Mouse (Mus musculus) embryo, embryonic 10.5 days (tissue): ENCODE measurements at regions not wholly inside any gene's neighbourhood (a gene's known extent, or its start where the extent isn't known, plus 50 kb on each side); places are given as distances from the start of the nearest gene placed in this dataset.
A peak's percentile ranks its signal among the peaks of the same experiment; 100 is the strongest.

ENCODE experiments used
- DNase-seq: peaks from one replicate; pipeline ENCODE4 v3.0.0-alpha.2; 2015; ENCODE audit warnings: low spot score

DNA sequence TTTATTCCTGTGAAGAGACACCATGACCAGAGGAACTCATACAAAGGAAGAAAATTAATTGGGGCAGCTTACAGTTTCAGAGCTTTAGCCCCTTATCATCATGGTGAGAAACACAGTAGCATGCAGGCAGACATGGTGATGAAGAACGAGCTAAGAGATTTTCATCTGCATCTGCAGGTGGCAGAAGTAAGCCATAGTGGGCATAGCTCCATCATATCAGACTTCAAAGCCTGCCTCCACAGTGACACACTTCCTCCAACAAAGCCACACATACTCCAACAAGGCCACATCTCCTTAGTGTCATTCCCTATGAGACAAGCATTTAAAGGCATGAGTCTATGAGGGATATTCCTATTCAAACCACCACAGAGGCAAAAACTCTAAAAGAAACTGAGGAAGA lies 800.7 kb upstream of the Pcdh9 start:
- DNase-seq, result no peak

DNA sequence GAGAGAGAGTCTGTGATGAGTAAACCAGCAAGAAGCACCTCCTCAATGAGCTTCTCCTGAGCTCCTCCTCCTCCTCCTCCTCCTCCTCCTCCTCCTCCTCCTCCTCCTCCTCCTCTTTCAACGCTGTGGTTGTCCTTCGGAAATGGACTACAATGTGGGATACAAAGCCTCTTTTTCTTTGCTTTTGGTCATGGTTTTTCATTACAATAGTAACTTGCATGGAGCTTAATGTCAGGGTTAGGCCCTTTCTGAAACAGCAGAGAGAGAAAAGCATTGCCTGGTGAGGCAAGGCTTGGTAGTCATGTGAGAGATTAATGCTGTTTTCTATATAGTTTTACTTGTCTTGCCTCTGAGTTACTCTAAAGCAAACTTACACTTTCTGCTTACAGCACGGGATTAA lies 787.2 kb upstream of the Pcdh9 start:
- no peak for DNase-seq

DNA sequence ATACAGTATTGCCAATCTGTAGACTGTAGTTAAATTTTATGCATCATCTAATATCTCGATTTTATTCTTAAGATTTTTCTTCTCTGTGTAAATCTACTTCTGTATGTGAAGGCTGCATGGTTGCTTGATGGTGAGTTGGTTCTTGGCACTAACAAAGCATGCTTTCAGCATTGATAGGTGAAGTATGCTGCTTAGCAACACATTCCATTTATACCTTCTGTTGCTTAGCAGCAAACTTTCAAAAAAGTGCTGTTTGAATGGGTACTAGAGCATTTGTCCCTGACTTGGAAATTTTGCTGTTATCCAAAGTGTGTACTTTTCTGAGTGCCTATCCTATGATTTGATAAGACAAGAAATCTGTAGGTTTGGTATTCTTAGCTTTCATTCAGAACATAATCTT lies 763.1 kb upstream of the Pcdh9 start:
- DNase-seq, result no peak

DNA sequence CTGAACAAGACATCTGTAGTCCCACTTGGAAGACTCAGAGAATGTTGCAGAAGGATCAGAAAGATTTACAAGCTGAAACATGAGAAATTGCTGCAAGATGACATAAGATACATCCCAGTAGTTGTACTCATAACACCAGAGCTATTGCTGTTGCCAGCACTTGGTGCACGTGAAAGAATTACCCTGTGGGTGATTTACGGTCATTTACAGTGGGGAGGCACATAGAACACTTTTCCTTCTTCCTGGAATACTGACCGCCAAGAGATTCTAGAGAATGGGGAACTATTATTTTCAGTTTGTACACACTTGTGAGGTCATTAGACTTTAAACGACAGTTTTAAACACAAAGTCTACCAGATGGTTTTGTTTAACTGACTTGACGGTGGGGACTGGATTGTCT lies 724.5 kb upstream of the Pcdh9 start:
- DNase-seq, result peak; percentile 3
